Mouse (Mus musculus): ENCODE data around the gene Rapgef2. TPM values are rescaled to one million over a fixed set of nuclear protein-coding genes. Genes with fewer than 3 reads are reported as not detected.

Gene Rapgef2
- polyA plus RNA-seq, 1 experiment from 2014 or later = 10.7 TPM

- Histone ChIP-seq H3K4me2 (replicated peaks; ENCODE audit: low read depth, low read length) (no peak overlapping the region), H3K36me3 (ENCODE audit: control insufficient read depth, insufficient read depth, low read length) (peaks cover 49% of the 10 kb centered on the region), H3K4me1 (ENCODE audit: control insufficient read depth, insufficient read depth, low read length) (no peaks in the 10 kb centered on the region), H3K9ac (replicated peaks; ENCODE audit: low read depth, low read length) (no peak overlapping the region), H3K27ac (ENCODE audit: low read length) (no peak overlapping the region), H3K27me3 (ENCODE audit: control insufficient read depth, insufficient read depth, low read length) (no peaks in the 10 kb centered on the region), H3K4me3 (ENCODE audit: low read depth, low read length) (no peak overlapping the region), H3K9me3 (ENCODE audit: control insufficient read depth, low read depth, low read length) (no peaks in the 10 kb centered on the region)
- 79% methylated on average over 7 of the region's 7 CpGs for WGBS
- ATAC-seq (ENCODE audit: insufficient number of reproducible peaks, insufficient read depth, low FRiP score, low read depth) = no peak
Measured at GRCm38 (mm10) chr3:79089091-79089490, 197.2 kb downstream of the Rapgef2 start.

- no peaks in the 10 kb centered on the region for H3K9me3 ChIP-seq (ENCODE audit: control insufficient read depth, low read depth, low read length)
- H3K27me3 ChIP-seq (ENCODE audit: control insufficient read depth, insufficient read depth, low read length) = no peaks in the 10 kb centered on the region
- H3K4me2 ChIP-seq (replicated peaks; ENCODE audit: low read depth, low read length) = no peak overlapping the region
- no peak for ATAC-seq (ENCODE audit: insufficient number of reproducible peaks, insufficient read depth, low FRiP score, low read depth)
- H3K4me1 ChIP-seq (ENCODE audit: control insufficient read depth, insufficient read depth, low read length) = no peaks in the 10 kb centered on the region
- 87% methylated on average over 5 of the region's 5 CpGs for WGBS
- H3K27ac ChIP-seq (ENCODE audit: low read length) = no peak overlapping the region
- no peak overlapping the region for H3K4me3 ChIP-seq (ENCODE audit: low read depth, low read length)
- peaks cover 48% of the 10 kb centered on the region; the same call in 1 of the 2 replicates for H3K36me3 ChIP-seq (ENCODE audit: control insufficient read depth, insufficient read depth, low read length)
- no peak overlapping the region for H3K9ac ChIP-seq (replicated peaks; ENCODE audit: low read depth, low read length)
Measured at GRCm38 (mm10) chr3:79088461-79088860, 197.9 kb downstream of the Rapgef2 start.

- H3K27me3 ChIP-seq (ENCODE audit: control insufficient read depth, insufficient read depth, low read length) = no peaks in the 10 kb centered on the region
- no peak overlapping the region for H3K4me3 ChIP-seq (ENCODE audit: low read depth, low read length)
- ATAC-seq (ENCODE audit: insufficient number of reproducible peaks, insufficient read depth, low FRiP score, low read depth) = no peak
- WGBS = 71% methylated on average over 4 of the region's 4 CpGs
- H3K36me3 ChIP-seq (ENCODE audit: control insufficient read depth, insufficient read depth, low read length) = peaks cover 45% of the 10 kb centered on the region; the same call in 1 of the 2 replicates
- no peak overlapping the region for H3K4me2 ChIP-seq (replicated peaks; ENCODE audit: low read depth, low read length)
- no peaks in the 10 kb centered on the region for H3K4me1 ChIP-seq (ENCODE audit: control insufficient read depth, insufficient read depth, low read length)
- H3K9ac ChIP-seq (replicated peaks; ENCODE audit: low read depth, low read length) = no peak overlapping the region
- H3K27ac ChIP-seq (ENCODE audit: low read length) = no peak overlapping the region
- no peaks in the 10 kb centered on the region for H3K9me3 ChIP-seq (ENCODE audit: control insufficient read depth, low read depth, low read length)
Measured at GRCm38 (mm10) chr3:79086282-79086681, 200.0 kb downstream of the Rapgef2 start.

- Histone ChIP-seq H3K9ac (replicated peaks; ENCODE audit: low read depth, low read length) (no peak overlapping the region), H3K36me3 (ENCODE audit: control insufficient read depth, insufficient read depth, low read length) (peaks cover 48% of the 10 kb centered on the region), H3K27ac (ENCODE audit: low read length) (no peak overlapping the region), H3K4me3 (ENCODE audit: low read depth, low read length) (no peak overlapping the region), H3K27me3 (ENCODE audit: control insufficient read depth, insufficient read depth, low read length) (no peaks in the 10 kb centered on the region), H3K4me2 (replicated peaks; ENCODE audit: low read depth, low read length) (no peak overlapping the region), H3K4me1 (ENCODE audit: control insufficient read depth, insufficient read depth, low read length) (no peaks in the 10 kb centered on the region), H3K9me3 (ENCODE audit: control insufficient read depth, low read depth, low read length) (no peaks in the 10 kb centered on the region)
- ATAC-seq (ENCODE audit: insufficient number of reproducible peaks, insufficient read depth, low FRiP score, low read depth) = no peak
- 91% methylated on average over 3 of the region's 3 CpGs for WGBS
Measured at GRCm38 (mm10) chr3:79083881-79084280, 202.4 kb downstream of the Rapgef2 start.

GRCm38 (mm10) chr3:79083030-79083429 lies 203.3 kb downstream of the Rapgef2 start:
- Histone ChIP-seq H3K36me3 (ENCODE audit: control insufficient read depth, insufficient read depth, low read length) (peaks cover 45% of the 10 kb centered on the region), H3K27ac (ENCODE audit: low read length) (no peak overlapping the region), H3K27me3 (ENCODE audit: control insufficient read depth, insufficient read depth, low read length) (no peaks in the 10 kb centered on the region), H3K4me2 (replicated peaks; ENCODE audit: low read depth, low read length) (no peak overlapping the region), H3K9me3 (ENCODE audit: control insufficient read depth, low read depth, low read length) (no peaks in the 10 kb centered on the region), H3K4me3 (ENCODE audit: low read depth, low read length) (no peak overlapping the region), H3K9ac (replicated peaks; ENCODE audit: low read depth, low read length) (no peak overlapping the region), H3K4me1 (ENCODE audit: control insufficient read depth, insufficient read depth, low read length) (no peaks in the 10 kb centered on the region)
- no peak for ATAC-seq (ENCODE audit: insufficient number of reproducible peaks, insufficient read depth, low FRiP score, low read depth)
- WGBS = 93% methylated on average over 10 of the region's 10 CpGs

- Histone ChIP-seq H3K9me3 (ENCODE audit: control insufficient read depth, low read depth, low read length) (no peaks in the 10 kb centered on the region), H3K4me3 (ENCODE audit: low read depth, low read length) (no peak overlapping the region), H3K36me3 (ENCODE audit: control insufficient read depth, insufficient read depth, low read length) (peaks cover 28% of the 10 kb centered on the region), H3K9ac (replicated peaks; ENCODE audit: low read depth, low read length) (no peak overlapping the region), H3K27me3 (ENCODE audit: control insufficient read depth, insufficient read depth, low read length) (no peaks in the 10 kb centered on the region), H3K4me2 (replicated peaks; ENCODE audit: low read depth, low read length) (no peak overlapping the region), H3K27ac (ENCODE audit: low read length) (no peak overlapping the region), H3K4me1 (ENCODE audit: control insufficient read depth, insufficient read depth, low read length) (no peaks in the 10 kb centered on the region)
- WGBS = 85% methylated on average over 3 of the region's 3 CpGs
- ATAC-seq (ENCODE audit: insufficient number of reproducible peaks, insufficient read depth, low FRiP score, low read depth) = no peak
Measured at GRCm38 (mm10) chr3:79079076-79079475, 207.2 kb downstream of the Rapgef2 start.

GRCm38 (mm10) chr3:79074970-79075369 lies 211.3 kb downstream of the Rapgef2 start:
- Histone ChIP-seq H3K27me3 (ENCODE audit: control insufficient read depth, insufficient read depth, low read length) (no peaks in the 10 kb centered on the region), H3K27ac (ENCODE audit: low read length) (no peak overlapping the region), H3K4me1 (ENCODE audit: control insufficient read depth, insufficient read depth, low read length) (no peaks in the 10 kb centered on the region), H3K9me3 (ENCODE audit: control insufficient read depth, low read depth, low read length) (no peaks in the 10 kb centered on the region), H3K36me3 (ENCODE audit: control insufficient read depth, insufficient read depth, low read length) (peaks cover 17% of the 10 kb centered on the region), H3K4me2 (replicated peaks; ENCODE audit: low read depth, low read length) (no peak overlapping the region), H3K4me3 (ENCODE audit: low read depth, low read length) (no peak overlapping the region), H3K9ac (replicated peaks; ENCODE audit: low read depth, low read length) (no peak overlapping the region)
- no peak for ATAC-seq (ENCODE audit: insufficient number of reproducible peaks, insufficient read depth, low FRiP score, low read depth)
- WGBS = 93% methylated on average over 3 of the region's 3 CpGs

- Histone ChIP-seq H3K9me3 (ENCODE audit: control insufficient read depth, low read depth, low read length) (no peaks in the 10 kb centered on the region), H3K4me2 (replicated peaks; ENCODE audit: low read depth, low read length) (no peak overlapping the region), H3K4me1 (ENCODE audit: control insufficient read depth, insufficient read depth, low read length) (no peaks in the 10 kb centered on the region), H3K4me3 (ENCODE audit: low read depth, low read length) (no peak overlapping the region), H3K36me3 (ENCODE audit: control insufficient read depth, insufficient read depth, low read length) (peaks cover 20% of the 10 kb centered on the region), H3K27ac (ENCODE audit: low read length) (no peak overlapping the region), H3K9ac (replicated peaks; ENCODE audit: low read depth, low read length) (no peak overlapping the region), H3K27me3 (ENCODE audit: control insufficient read depth, insufficient read depth, low read length) (no peaks in the 10 kb centered on the region)
- 89% methylated on average over 13 of the region's 13 CpGs for WGBS
- no peak for ATAC-seq (ENCODE audit: insufficient number of reproducible peaks, insufficient read depth, low FRiP score, low read depth)
Measured at GRCm38 (mm10) chr3:79073541-79074244, 212.6 kb downstream of the Rapgef2 start.

DNA sequence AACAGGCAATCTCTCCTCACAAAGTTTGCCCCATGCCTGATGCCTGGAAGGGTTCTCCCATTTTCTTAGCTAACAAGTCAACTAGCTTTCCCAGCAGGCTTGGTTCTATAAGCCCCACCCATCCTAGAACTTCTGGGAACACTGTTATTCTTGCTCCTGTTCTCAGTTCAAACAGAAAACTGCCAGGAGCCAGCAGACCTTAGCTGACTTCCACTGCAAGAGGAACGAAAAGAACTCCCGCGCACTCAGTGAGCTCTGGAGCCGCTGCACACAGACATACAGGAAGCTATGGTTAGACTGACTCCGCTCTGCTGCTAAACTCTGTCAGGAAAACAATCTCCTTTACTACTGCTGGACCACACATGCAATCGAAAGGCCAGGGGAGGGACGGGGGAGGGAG lies 214.8 kb downstream of the Rapgef2 start:
- Histone ChIP-seq H3K27me3 (ENCODE audit: control insufficient read depth, insufficient read depth, low read length) (no peaks in the 10 kb centered on the region), H3K4me2 (replicated peaks; ENCODE audit: low read depth, low read length) (no peak overlapping the region), H3K4me1 (ENCODE audit: control insufficient read depth, insufficient read depth, low read length) (no peaks in the 10 kb centered on the region), H3K27ac (ENCODE audit: low read length) (no peak overlapping the region), H3K9me3 (ENCODE audit: control insufficient read depth, low read depth, low read length) (no peaks in the 10 kb centered on the region), H3K9ac (replicated peaks; ENCODE audit: low read depth, low read length) (no peak overlapping the region), H3K4me3 (ENCODE audit: low read depth, low read length) (no peak overlapping the region), H3K36me3 (ENCODE audit: control insufficient read depth, insufficient read depth, low read length) (peaks cover 26% of the 10 kb centered on the region)
- ATAC-seq (ENCODE audit: insufficient number of reproducible peaks, insufficient read depth, low FRiP score, low read depth) = no peak
- WGBS = 55% methylated on average over 5 of the region's 7 CpGs
